ENCODE assay signal across 1 mouse cellular context in genomic region chr5:8374297-8374906, GRCm38 (mm10).
TF ChIP-seq lines count a peak whose summit lies in the region.

No protein-coding gene starts in this region.

TF ChIP-seq in CH12.LX, 34 proteins besides CTCF, POLR2A, EP300 and RAD21 (continued from another document):
- no peak for TF ChIP-seq GABPA (IDR thresholded peaks at IDR 0.05; ENCODE audit: insufficient replicate concordance, low read depth, low read length)
- TF ChIP-seq ZNF384 (IDR thresholded peaks at IDR 0.05; ENCODE audit: low read depth, low read length): peak; percentile 66
- TF ChIP-seq ZC3H11A (IDR thresholded peaks at IDR 0.05; ENCODE audit: low read depth, low read length): no peak
- no peak for TF ChIP-seq MXI1 (IDR thresholded peaks at IDR 0.05; ENCODE audit: low read depth, low read length)
- 0 out of 2 replicates have a peak, but pooled peaks have one; percentile 12 for TF ChIP-seq MAZ (IDR thresholded peaks at IDR 0.05; ENCODE audit: low read depth, low read length)
- no peak for TF ChIP-seq KAT2A (IDR thresholded peaks at IDR 0.05; ENCODE audit: insufficient replicate concordance, low read length)
- no peak for TF ChIP-seq TBP (conservative IDR thresholded peaks at IDR 0.05; ENCODE audit: low read depth, low read length)
- TF ChIP-seq IRF4 (IDR thresholded peaks at IDR 0.05; ENCODE audit: low read depth, low read length): peak; percentile 85; the same call in 1 of the 2 replicates
- no peak for TF ChIP-seq ELF1 (IDR thresholded peaks at IDR 0.05; ENCODE audit: low read depth, low read length)
- TF ChIP-seq MYC (IDR thresholded peaks at IDR 0.05; ENCODE audit: low read depth, low read length): peak; percentile 37; the same call in 1 of the 2 replicates
- no peak for TF ChIP-seq HCFC1 (IDR thresholded peaks at IDR 0.05; ENCODE audit: low read depth, low read length)
- TF ChIP-seq JUND (conservative IDR thresholded peaks at IDR 0.05; ENCODE audit: low read depth, low read length): peak; percentile 52; the same call in 1 of the 2 replicates
